In genomic region chrX:94990080-94990825, GRCm38 (mm10) we compare ENCODE assay signal across 8 mouse cellular contexts. TPM values are rescaled to one million over a fixed set of nuclear protein-coding genes. Genes with fewer than 3 reads are reported as not detected.
DNase-seq lines count a peak whose midpoint lies in the region; ATAC-seq and TF ChIP-seq lines count a peak whose summit lies in the region.

No protein-coding gene starts in this region.

- WGBS in bone marrow, adult 2 months: 27% methylated on average over 29 of the region's 29 CpGs
- 28% methylated on average over 29 of the region's 29 CpGs for WGBS in forebrain, postnatal 0 days
- WGBS in intestine, embryonic 14.5 days: 20% methylated on average over 27 of the region's 29 CpGs
- WGBS in liver, embryonic 16.5 days (ENCODE audit: insufficient replicate concordance): 15% methylated on average over 29 of the region's 29 CpGs
- 20% methylated on average over 29 of the region's 29 CpGs for WGBS in olfactory bulb, adult 2 months

- intact Hi-C loops in gastrocnemius, postnatal 14 days (cut with DNase I; ENCODE audit: low total_unique reads): no loop called here

- H3K4me2 ChIP-seq in forebrain, postnatal 0 days (ENCODE audit: low read depth): peak overlapping the region; percentile 52
- peak overlapping the region; percentile 42 for H3K4me2 ChIP-seq in intestine, embryonic 14.5 days (ENCODE audit: low read length)
- H3K4me2 ChIP-seq in liver, embryonic 16.5 days (ENCODE audit: low read depth, low read length): peak overlapping the region; percentile 60

- no peaks in the 10 kb centered on the region for H3K9me3 ChIP-seq in forebrain, postnatal 0 days (ENCODE audit: low read length)
- no peaks in the 10 kb centered on the region for H3K9me3 ChIP-seq in intestine, embryonic 14.5 days (ENCODE audit: control insufficient read depth, low read length)
- H3K9me3 ChIP-seq in liver, embryonic 16.5 days (replicated peaks; ENCODE audit: control insufficient read depth, low read length): no peaks in the 10 kb centered on the region

- H3K27me3 ChIP-seq in forebrain, postnatal 0 days (ENCODE audit: insufficient read depth, low read length): no peaks in the 10 kb centered on the region
- H3K27me3 ChIP-seq in intestine, embryonic 14.5 days (replicated peaks; ENCODE audit: control insufficient read depth, insufficient read depth, low read length): no peaks in the 10 kb centered on the region
- H3K27me3 ChIP-seq in liver, embryonic 16.5 days (ENCODE audit: control insufficient read depth, insufficient read depth, low read depth, low read length): peaks cover 4% of the 10 kb centered on the region

- no peak for TF ChIP-seq CTCF in bone marrow, adult 2 months (IDR thresholded peaks at IDR 0.05; ENCODE audit: control insufficient read depth, insufficient read depth, low read length)
- TF ChIP-seq CTCF in forebrain, postnatal 0 days (IDR thresholded peaks at IDR 0.05; ENCODE audit: low read depth): peak; percentile 50
- TF ChIP-seq CTCF in olfactory bulb, adult 2 months (IDR thresholded peaks at IDR 0.05; ENCODE audit: insufficient read depth, low read depth, low read length): no peak

- no peak for TF ChIP-seq POLR2A in bone marrow, adult 2 months (IDR thresholded peaks at IDR 0.05; ENCODE audit: borderline replicate concordance, control insufficient read depth, low read depth, low read length)
- no peak for TF ChIP-seq POLR2A in olfactory bulb, adult 2 months (IDR thresholded peaks at IDR 0.05; ENCODE audit: insufficient read depth, low read depth, low read length)

- DNase-seq in gastrocnemius, postnatal 14 days: peak; percentile 11
- DNase-seq in gastrocnemius, postnatal 25 days: no peak
- DNase-seq in forebrain, postnatal 0 days: peak; percentile 49
- peak; percentile 73 for DNase-seq in intestine, embryonic 14.5 days (ENCODE audit: low spot score)

- H3K4me1 ChIP-seq in bone marrow, adult 2 months (ENCODE audit: control insufficient read depth, insufficient read depth, low read length): no peaks in the 10 kb centered on the region
- no peaks in the 10 kb centered on the region for H3K4me1 ChIP-seq in forebrain, postnatal 0 days (ENCODE audit: insufficient read depth)
- H3K4me1 ChIP-seq in intestine, embryonic 14.5 days (replicated peaks; ENCODE audit: control insufficient read depth, insufficient read depth, low read length): no peaks in the 10 kb centered on the region; the same call in 1 of the 2 replicates
- H3K4me1 ChIP-seq in liver, embryonic 16.5 days (ENCODE audit: control insufficient read depth, low read depth, low read length): no peaks in the 10 kb centered on the region
- peaks cover 5% of the 10 kb centered on the region; the same call in 1 of the 2 replicates for H3K4me1 ChIP-seq in olfactory bulb, adult 2 months (ENCODE audit: control insufficient read depth, insufficient read depth, low read length)

- no peak overlapping the region for H3K27ac ChIP-seq in bone marrow, adult 2 months (ENCODE audit: control insufficient read depth, insufficient read depth, low read depth, low read length, poor library complexity)
- no peak overlapping the region for H3K27ac ChIP-seq in forebrain, postnatal 0 days (ENCODE audit: low read depth, low read length)
- H3K27ac ChIP-seq in intestine, embryonic 14.5 days (ENCODE audit: low read depth): no peak overlapping the region
- no peak overlapping the region for H3K27ac ChIP-seq in liver, embryonic 16.5 days (ENCODE audit: low read length)
- no peak overlapping the region for H3K27ac ChIP-seq in olfactory bulb, adult 2 months (ENCODE audit: insufficient read depth, low read depth, low read length)

- peak overlapping the region; percentile 52 for H3K9ac ChIP-seq in forebrain, postnatal 0 days
- H3K9ac ChIP-seq in intestine, embryonic 14.5 days (ENCODE audit: low read length): peak overlapping the region; percentile 42
- peak overlapping the region; percentile 24; the same call in 1 of the 2 replicates for H3K9ac ChIP-seq in liver, embryonic 16.5 days (ENCODE audit: low read depth, low read length)

- H3K4me3 ChIP-seq in bone marrow, adult 2 months (replicated peaks; ENCODE audit: control insufficient read depth, low read depth, low read length): peak overlapping the region; percentile 16
- H3K4me3 ChIP-seq in forebrain, postnatal 0 days (ENCODE audit: low read depth, low read length): peak overlapping the region; percentile 37
- peak overlapping the region; percentile 21 for H3K4me3 ChIP-seq in intestine, embryonic 14.5 days (ENCODE audit: low read depth, low read length)
- H3K4me3 ChIP-seq in liver, embryonic 16.5 days (ENCODE audit: low read depth, low read length): peak overlapping the region; percentile 44
- H3K4me3 ChIP-seq in olfactory bulb, adult 2 months (ENCODE audit: insufficient read depth, low read depth, low read length): peak overlapping the region; percentile 41

- peak; percentile 95 for ATAC-seq in forebrain, postnatal 0 days
- peak; percentile 72 for ATAC-seq in intestine, embryonic 14.5 days (replicated peaks; ENCODE audit: low FRiP score, low TSS enrichment, low read depth)
- no peak; the same call in 1 of the 2 replicates for ATAC-seq in liver, embryonic 16.5 days (ENCODE audit: low read depth)
- ATAC-seq in monocyte, adult 5-6 weeks (replicated peaks; ENCODE audit: insufficient number of reproducible peaks, low FRiP score, low TSS enrichment, poor library complexity, severe bottlenecking): no peak

- H3K36me3 ChIP-seq in forebrain, postnatal 0 days (ENCODE audit: insufficient read depth): no peaks in the 10 kb centered on the region
- no peaks in the 10 kb centered on the region for H3K36me3 ChIP-seq in intestine, embryonic 14.5 days (ENCODE audit: control insufficient read depth, insufficient read depth, low read length)
- H3K36me3 ChIP-seq in liver, embryonic 16.5 days (ENCODE audit: control insufficient read depth, insufficient read depth): no peaks in the 10 kb centered on the region

RNA-seq across cellular contexts. Expression of gene Spin4, which starts 36.2 kb away (rescaled TPM):
- 1 to 10 TPM; 1.3 to 1.5 TPM for total RNA-seq in gastrocnemius, postnatal 14 days (2021)
- total RNA-seq in gastrocnemius, postnatal 25 days (2021): under 1 TPM; 0.67 to 0.83 TPM
- polyA plus RNA-seq in bone marrow, adult 2 months (2011; ENCODE audit: insufficient read depth, insufficient read length, low replicate concordance, missing spikeins): not detected in 2 replicates
- total RNA-seq in forebrain, postnatal 0 days (2014; rRNA removed): 3.7 and 4.6 TPM in 2 replicates
- 2.4 and 2.6 TPM in 2 replicates for polyA plus RNA-seq in forebrain, postnatal 0 days (2015; fragmentation: Nextera tagmentation; extraction: Ambion mirVana)
- polyA plus RNA-seq in intestine, embryonic 14.5 days (2014; fragmentation: Nextera tagmentation; extraction: Ambion mirVana): 8.8 and 10.2 TPM in 2 replicates
- 0.46 and 0.81 TPM in 2 replicates for polyA plus RNA-seq in liver, embryonic 16.5 days (2015; fragmentation: Nextera tagmentation; extraction: Ambion mirVana)
- polyA plus RNA-seq in olfactory bulb, adult 2 months (2012; ENCODE audit: insufficient read depth, insufficient read length, low replicate concordance, missing spikeins): not detected in 2 replicates
- 0.11 to 0.38 TPM in 2 of 3 replicates, not detected in the other for total RNA-seq in monocyte, adult 5-6 weeks (2017)

Comparison
In these comparisons a context has a peak if more than half of its experiments do, and no peak if none do; other contexts are left out.
1. ATAC-seq: peak in forebrain, postnatal 0 days (single experiment) and intestine, embryonic 14.5 days (single experiment); none in liver, embryonic 16.5 days (single experiment) and monocyte, adult 5-6 weeks (single experiment).
2. Peak in every context shown above with its lines, with median percentiles within 50 percentile points of each other: H3K4me3 ChIP-seq, H3K4me2 ChIP-seq and H3K9ac ChIP-seq.